Mouse (Mus musculus): ENCODE results near the gene Pard3b. TPM values are rescaled to one million over a fixed set of nuclear protein-coding genes. Genes with fewer than 3 reads are reported as not detected.
"Not testable (repeated sequence)": the region's sequence is repeated elsewhere in the genome, so short reads cannot be mapped to it uniquely, and the experiment has no call there.

The Pard3b gene
- polyA plus RNA-seq, 2 experiments: 0.44 to 1.4 TPM

GRCm38 (mm10) chr1:62591296-62592031, 952.8 kb downstream of the Pard3b start:
- Histone ChIP-seq H3K27ac (no peak overlapping the region), H3K27me3 (ENCODE audit: control insufficient read depth, insufficient read depth, low read length) (no peaks in the 10 kb centered on the region), H3K36me3 (replicated peaks; ENCODE audit: control insufficient read depth, insufficient read depth, low read depth) (no peaks in the 10 kb centered on the region), H3K4me3 (ENCODE audit: insufficient read depth in 1 of 2, low read depth in 2 of 2, low read length in 2 of 2) (no peak overlapping the region), H3K4me2 (ENCODE audit: low read depth) (no peak overlapping the region), H3K9me3 (ENCODE audit: control insufficient read depth, low read length) (no peaks in the 10 kb centered on the region), H3K4me1 (replicated peaks; ENCODE audit: control insufficient read depth in 2 of 2, insufficient read depth in 2 of 2, low read length in 1 of 2) (no peaks in the 10 kb centered on the region), H3K9ac (replicated peaks) (no peak overlapping the region)
- DNase-seq (ENCODE audit: low read depth in 3 of 3, low spot score in 3 of 3): no peak
- TF ChIP-seq EP300 (IDR thresholded peaks at IDR 0.05; ENCODE audit: low read depth) (no peak), CTCF (IDR thresholded peaks at IDR 0.05; ENCODE audit: low read depth) (no peak)
- 51% methylated on average over 6 of the region's 6 CpGs for WGBS (ENCODE audit: insufficient replicate concordance)
- ATAC-seq (ENCODE audit: insufficient read depth): no peak

DNA sequence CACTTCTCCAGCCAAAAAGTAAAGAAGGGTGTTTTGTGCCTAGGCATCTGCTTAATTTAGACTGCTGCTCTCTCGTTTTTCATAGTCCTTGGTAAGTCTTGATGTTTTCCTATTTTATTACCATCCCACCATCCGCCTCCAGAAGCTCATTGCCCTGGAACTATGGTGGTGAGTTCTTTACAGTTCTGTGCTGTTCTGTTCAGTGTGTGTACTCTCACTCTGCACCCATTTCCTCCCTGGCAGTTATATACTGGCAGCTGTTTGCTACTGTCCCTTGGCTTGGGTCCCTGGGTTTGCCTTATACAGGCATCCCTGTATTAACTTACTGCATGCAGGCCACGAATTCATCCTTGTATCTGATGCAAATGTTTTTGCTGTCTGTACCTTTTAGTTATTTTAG, 956.8 kb downstream of the Pard3b start:
- TF ChIP-seq CTCF (IDR thresholded peaks at IDR 0.05; ENCODE audit: low read depth) (no peak), EP300 (IDR thresholded peaks at IDR 0.05; ENCODE audit: low read depth) (no peak)

GRCm38 (mm10) chr1:62597751-62598400, 959.3 kb downstream of the Pard3b start:
- DNase-seq (ENCODE audit: low read depth in 3 of 3, low spot score in 3 of 3) (no peak), ATAC-seq (ENCODE audit: insufficient read depth) (no peak)
- Histone ChIP-seq H3K9me3 (ENCODE audit: control insufficient read depth, low read length) (no peaks in the 10 kb centered on the region), H3K4me1 (replicated peaks; ENCODE audit: control insufficient read depth in 2 of 2, insufficient read depth in 2 of 2, low read length in 1 of 2) (no peaks in the 10 kb centered on the region), H3K27ac (no peak overlapping the region), H3K9ac (replicated peaks) (no peak overlapping the region), H3K27me3 (ENCODE audit: control insufficient read depth, insufficient read depth, low read length) (no peaks in the 10 kb centered on the region), H3K36me3 (replicated peaks; ENCODE audit: control insufficient read depth, insufficient read depth, low read depth) (no peaks in the 10 kb centered on the region), H3K4me3 (ENCODE audit: insufficient read depth in 1 of 2, low read depth in 2 of 2, low read length in 2 of 2) (no peak overlapping the region), H3K4me2 (ENCODE audit: low read depth) (no peak overlapping the region)
- 62% methylated on average over 5 of the region's 5 CpGs for WGBS (ENCODE audit: insufficient replicate concordance)
- TF ChIP-seq CTCF (IDR thresholded peaks at IDR 0.05; ENCODE audit: low read depth) (no peak), EP300 (IDR thresholded peaks at IDR 0.05; ENCODE audit: low read depth) (no peak)

More for the DNA sequence above, 956.8 kb downstream of the Pard3b start:
- no peak for ATAC-seq (ENCODE audit: insufficient read depth)
- WGBS (ENCODE audit: insufficient replicate concordance): 44% methylated on average over 3 of the region's 3 CpGs
- Histone ChIP-seq H3K27ac (no peak overlapping the region), H3K9me3 (ENCODE audit: control insufficient read depth, low read length) (no peaks in the 10 kb centered on the region), H3K4me3 (ENCODE audit: insufficient read depth in 1 of 2, low read depth in 2 of 2, low read length in 2 of 2) (no peak overlapping the region), H3K9ac (replicated peaks) (no peak overlapping the region), H3K4me1 (replicated peaks; ENCODE audit: control insufficient read depth in 2 of 2, insufficient read depth in 2 of 2, low read length in 1 of 2) (no peaks in the 10 kb centered on the region), H3K36me3 (replicated peaks; ENCODE audit: control insufficient read depth, insufficient read depth, low read depth) (no peaks in the 10 kb centered on the region), H3K27me3 (ENCODE audit: control insufficient read depth, insufficient read depth, low read length) (no peaks in the 10 kb centered on the region), H3K4me2 (ENCODE audit: low read depth) (no peak overlapping the region)
- no peak for DNase-seq (ENCODE audit: low read depth in 3 of 3, low spot score in 3 of 3)

DNA sequence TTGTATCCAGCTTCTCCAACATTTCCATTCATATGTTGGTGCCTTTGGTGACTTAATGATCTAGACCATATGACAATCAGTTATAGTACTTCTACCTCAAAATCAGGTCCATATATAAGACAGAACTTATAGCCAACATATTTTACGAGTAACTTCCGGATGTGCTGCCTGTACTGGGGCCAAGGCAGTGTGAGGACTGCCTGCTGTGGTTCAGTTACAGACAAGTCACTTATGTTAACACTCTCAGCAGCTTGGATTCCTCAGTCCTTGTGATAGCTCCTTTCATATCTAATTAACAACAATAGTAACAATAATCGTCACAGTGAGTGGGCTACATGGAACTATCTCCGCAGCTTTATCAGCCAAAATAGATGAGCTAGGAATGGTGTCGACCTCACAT, 959.9 kb downstream of the Pard3b start:
- Histone ChIP-seq H3K36me3 (replicated peaks; ENCODE audit: control insufficient read depth, insufficient read depth, low read depth) (no peaks in the 10 kb centered on the region), H3K4me3 (ENCODE audit: insufficient read depth in 1 of 2, low read depth in 2 of 2, low read length in 2 of 2) (no peak overlapping the region), H3K27me3 (ENCODE audit: control insufficient read depth, insufficient read depth, low read length) (no peaks in the 10 kb centered on the region), H3K4me1 (replicated peaks; ENCODE audit: control insufficient read depth in 2 of 2, insufficient read depth in 2 of 2, low read length in 1 of 2) (no peaks in the 10 kb centered on the region), H3K9ac (replicated peaks) (no peak overlapping the region), H3K27ac (no peak overlapping the region), H3K9me3 (ENCODE audit: control insufficient read depth, low read length) (no peaks in the 10 kb centered on the region), H3K4me2 (ENCODE audit: low read depth) (no peak overlapping the region)
- TF ChIP-seq EP300 (IDR thresholded peaks at IDR 0.05; ENCODE audit: low read depth): no peak
- no peak for TF ChIP-seq CTCF (IDR thresholded peaks at IDR 0.05; ENCODE audit: low read depth)
- WGBS (ENCODE audit: insufficient replicate concordance): 61% methylated on average over 5 of the region's 5 CpGs
- DNase-seq (ENCODE audit: low read depth in 3 of 3, low spot score in 3 of 3): no peak
- no peak for ATAC-seq (ENCODE audit: insufficient read depth)

DNA sequence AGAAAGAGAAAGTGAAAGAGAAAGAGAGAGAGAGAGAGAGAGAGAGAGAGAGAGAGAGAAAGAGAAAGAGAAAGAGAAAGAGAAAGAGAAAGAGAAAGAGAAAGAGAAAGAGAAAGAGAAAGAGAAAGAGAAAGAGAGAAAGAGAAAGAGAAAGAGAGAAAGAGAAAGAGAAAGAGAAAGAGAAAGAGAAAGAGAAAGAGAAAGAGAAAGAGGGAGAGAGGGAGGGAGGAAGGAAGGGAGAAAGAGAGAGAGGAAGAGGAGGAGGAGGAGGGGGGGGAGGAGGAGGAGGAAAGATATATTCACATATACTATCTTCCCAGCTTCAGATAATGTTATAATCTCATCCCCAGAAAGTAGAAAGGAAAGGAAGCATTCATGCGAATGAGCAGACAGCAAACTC, 966.0 kb downstream of the Pard3b start:
- not testable (repeated sequence) for H3K9ac ChIP-seq (replicated peaks); DNase-seq (ENCODE audit: low read depth in 3 of 3, low spot score in 3 of 3); H3K4me2 ChIP-seq (ENCODE audit: low read depth); H3K4me3 ChIP-seq (ENCODE audit: insufficient read depth in 1 of 2, low read depth in 2 of 2, low read length in 2 of 2); H3K36me3 ChIP-seq (replicated peaks; ENCODE audit: control insufficient read depth, insufficient read depth, low read depth); H3K9me3 ChIP-seq (ENCODE audit: control insufficient read depth, low read length); H3K27me3 ChIP-seq (ENCODE audit: control insufficient read depth, insufficient read depth, low read length); H3K4me1 ChIP-seq (replicated peaks; ENCODE audit: control insufficient read depth in 2 of 2, insufficient read depth in 2 of 2, low read length in 1 of 2); ATAC-seq (ENCODE audit: insufficient read depth); H3K27ac ChIP-seq
- 71% methylated on average over 1 of the region's 1 CpGs for WGBS (ENCODE audit: insufficient replicate concordance)
